Mouse (Mus musculus): ENCODE results near the gene Ncoa1. TPM values are rescaled to one million over a fixed set of nuclear protein-coding genes. Genes with fewer than 3 reads are reported as not detected.
"Not testable (repeated sequence)": the region's sequence is repeated elsewhere in the genome, so short reads cannot be mapped to it uniquely, and the experiment has no call there.

The Ncoa1 gene
- polyA plus RNA-seq, 1 experiment from 2014 or later: 4.9 TPM

- Histone ChIP-seq H3K4me1 (ENCODE audit: control insufficient read depth, insufficient read depth, low read length) (no peaks in the 10 kb centered on the region), H3K9me3 (ENCODE audit: control insufficient read depth, low read length) (no peaks in the 10 kb centered on the region), H3K36me3 (ENCODE audit: control insufficient read depth, insufficient read depth, low read length) (no peaks in the 10 kb centered on the region), H3K27me3 (ENCODE audit: control insufficient read depth, insufficient read depth, low read length) (no peaks in the 10 kb centered on the region), H3K4me3 (ENCODE audit: low read depth, low read length) (no peak overlapping the region), H3K4me2 (no peak overlapping the region), H3K9ac (ENCODE audit: low read length) (no peak overlapping the region), H3K27ac (ENCODE audit: low read depth, low read length) (no peak overlapping the region)
- ATAC-seq (ENCODE audit: low FRiP score): no peak
- DNase-seq (ENCODE audit: low spot score, missing footprints): no peak
- 95% methylated on average over 2 of the region's 2 CpGs for WGBS
These were observed 16.0 kb downstream of the Ncoa1 start for GRCm38 (mm10) chr12:4460990-4461389.

- no peak overlapping the region for H3K9ac ChIP-seq (ENCODE audit: low read length)
- no peaks in the 10 kb centered on the region for H3K27me3 ChIP-seq (ENCODE audit: control insufficient read depth, insufficient read depth, low read length)
- DNase-seq (ENCODE audit: low spot score, missing footprints) (no peak), ATAC-seq (ENCODE audit: low FRiP score) (no peak)
- no peaks in the 10 kb centered on the region for H3K9me3 ChIP-seq (ENCODE audit: control insufficient read depth, low read length)
- no peak overlapping the region for H3K27ac ChIP-seq (ENCODE audit: low read depth, low read length)
- WGBS: 81% methylated on average over 10 of the region's 10 CpGs
- no peaks in the 10 kb centered on the region for H3K4me1 ChIP-seq (ENCODE audit: control insufficient read depth, insufficient read depth, low read length)
- H3K36me3 ChIP-seq (ENCODE audit: control insufficient read depth, insufficient read depth, low read length): no peaks in the 10 kb centered on the region
- no peak overlapping the region for H3K4me2 ChIP-seq
- H3K4me3 ChIP-seq (ENCODE audit: low read depth, low read length): no peak overlapping the region
These were observed 21.9 kb downstream of the Ncoa1 start for GRCm38 (mm10) chr12:4454956-4455565.

GRCm38 (mm10) chr12:4454248-4454647, 22.7 kb downstream of the Ncoa1 start:
- 89% methylated on average over 4 of the region's 4 CpGs for WGBS
- no peak overlapping the region for H3K9ac ChIP-seq (ENCODE audit: low read length)
- no peak for ATAC-seq (ENCODE audit: low FRiP score)

GRCm38 (mm10) chr12:4452233-4452632, 24.7 kb downstream of the Ncoa1 start:
- Histone ChIP-seq H3K4me3 (ENCODE audit: low read depth, low read length) (no peak overlapping the region), H3K9ac (ENCODE audit: low read length) (no peak overlapping the region), H3K27me3 (ENCODE audit: control insufficient read depth, insufficient read depth, low read length) (no peaks in the 10 kb centered on the region), H3K4me1 (ENCODE audit: control insufficient read depth, insufficient read depth, low read length) (no peaks in the 10 kb centered on the region), H3K4me2 (no peak overlapping the region), H3K9me3 (ENCODE audit: control insufficient read depth, low read length) (no peaks in the 10 kb centered on the region), H3K27ac (ENCODE audit: low read depth, low read length) (no peak overlapping the region), H3K36me3 (ENCODE audit: control insufficient read depth, insufficient read depth, low read length) (no peaks in the 10 kb centered on the region)
- DNase-seq (ENCODE audit: low spot score, missing footprints) (no peak), ATAC-seq (ENCODE audit: low FRiP score) (no peak)

More at GRCm38 (mm10) chr12:4454248-4454647, 22.7 kb downstream of the Ncoa1 start:
- no peaks in the 10 kb centered on the region for H3K27me3 ChIP-seq (ENCODE audit: control insufficient read depth, insufficient read depth, low read length)
- no peaks in the 10 kb centered on the region for H3K36me3 ChIP-seq (ENCODE audit: control insufficient read depth, insufficient read depth, low read length)
- H3K27ac ChIP-seq (ENCODE audit: low read depth, low read length): no peak overlapping the region
- H3K4me2 ChIP-seq: no peak overlapping the region
- H3K9me3 ChIP-seq (ENCODE audit: control insufficient read depth, low read length): no peaks in the 10 kb centered on the region
- H3K4me1 ChIP-seq (ENCODE audit: control insufficient read depth, insufficient read depth, low read length): no peaks in the 10 kb centered on the region
- no peak for DNase-seq (ENCODE audit: low spot score, missing footprints)
- no peak overlapping the region for H3K4me3 ChIP-seq (ENCODE audit: low read depth, low read length)

GRCm38 (mm10) chr12:4450485-4450884, 26.5 kb downstream of the Ncoa1 start:
- ATAC-seq (ENCODE audit: low FRiP score); DNase-seq (ENCODE audit: low spot score, missing footprints); H3K4me2 ChIP-seq; H3K9ac ChIP-seq (ENCODE audit: low read length); H3K36me3 ChIP-seq (ENCODE audit: control insufficient read depth, insufficient read depth, low read length); H3K9me3 ChIP-seq (ENCODE audit: control insufficient read depth, low read length); H3K27ac ChIP-seq (ENCODE audit: low read depth, low read length); H3K4me3 ChIP-seq (ENCODE audit: low read depth, low read length); H3K27me3 ChIP-seq (ENCODE audit: control insufficient read depth, insufficient read depth, low read length); H3K4me1 ChIP-seq (ENCODE audit: control insufficient read depth, insufficient read depth, low read length): not testable (repeated sequence)

GRCm38 (mm10) chr12:4448076-4448589, 28.8 kb downstream of the Ncoa1 start:
- no peak overlapping the region for H3K27ac ChIP-seq (ENCODE audit: low read depth, low read length)
- H3K4me1 ChIP-seq (ENCODE audit: control insufficient read depth, insufficient read depth, low read length): no peaks in the 10 kb centered on the region
- H3K9ac ChIP-seq (ENCODE audit: low read length): no peak overlapping the region
- DNase-seq (ENCODE audit: low spot score, missing footprints): no peak
- no peak overlapping the region for H3K4me2 ChIP-seq
- ATAC-seq (ENCODE audit: low FRiP score): no peak
- H3K4me3 ChIP-seq (ENCODE audit: low read depth, low read length): no peak overlapping the region
- H3K36me3 ChIP-seq (ENCODE audit: control insufficient read depth, insufficient read depth, low read length): no peaks in the 10 kb centered on the region
- WGBS: 89% methylated on average over 4 of the region's 4 CpGs
- H3K27me3 ChIP-seq (ENCODE audit: control insufficient read depth, insufficient read depth, low read length): no peaks in the 10 kb centered on the region
- H3K9me3 ChIP-seq (ENCODE audit: control insufficient read depth, low read length): no peaks in the 10 kb centered on the region

- Histone ChIP-seq H3K27ac (ENCODE audit: low read depth, low read length) (no peak overlapping the region), H3K27me3 (ENCODE audit: control insufficient read depth, insufficient read depth, low read length) (no peaks in the 10 kb centered on the region), H3K4me2 (no peak overlapping the region), H3K9ac (ENCODE audit: low read length) (no peak overlapping the region), H3K36me3 (ENCODE audit: control insufficient read depth, insufficient read depth, low read length) (no peaks in the 10 kb centered on the region), H3K9me3 (ENCODE audit: control insufficient read depth, low read length) (no peaks in the 10 kb centered on the region), H3K4me3 (ENCODE audit: low read depth, low read length) (no peak overlapping the region), H3K4me1 (ENCODE audit: control insufficient read depth, insufficient read depth, low read length) (no peaks in the 10 kb centered on the region)
- ATAC-seq (ENCODE audit: low FRiP score): no peak
- no peak for DNase-seq (ENCODE audit: low spot score, missing footprints)
- 87% methylated on average over 5 of the region's 5 CpGs for WGBS
These were observed 32.0 kb downstream of the Ncoa1 start for GRCm38 (mm10) chr12:4444946-4445345.

- no peaks in the 10 kb centered on the region for H3K27me3 ChIP-seq (ENCODE audit: control insufficient read depth, insufficient read depth, low read length)
- H3K4me2 ChIP-seq: no peak overlapping the region
- no peak overlapping the region for H3K27ac ChIP-seq (ENCODE audit: low read depth, low read length)
- ATAC-seq (ENCODE audit: low FRiP score) (no peak), DNase-seq (ENCODE audit: low spot score, missing footprints) (no peak)
- H3K4me1 ChIP-seq (ENCODE audit: control insufficient read depth, insufficient read depth, low read length): no peaks in the 10 kb centered on the region
- 78% methylated on average over 3 of the region's 3 CpGs for WGBS
- no peaks in the 10 kb centered on the region for H3K9me3 ChIP-seq (ENCODE audit: control insufficient read depth, low read length)
- no peak overlapping the region for H3K4me3 ChIP-seq (ENCODE audit: low read depth, low read length)
- H3K9ac ChIP-seq (ENCODE audit: low read length): no peak overlapping the region
- H3K36me3 ChIP-seq (ENCODE audit: control insufficient read depth, insufficient read depth, low read length): no peaks in the 10 kb centered on the region
These were observed 35.5 kb downstream of the Ncoa1 start for GRCm38 (mm10) chr12:4441451-4441850.

GRCm38 (mm10) chr12:4436198-4436597, 40.8 kb downstream of the Ncoa1 start:
- Histone ChIP-seq H3K4me3 (ENCODE audit: low read depth, low read length) (no peak overlapping the region), H3K27ac (ENCODE audit: low read depth, low read length) (no peak overlapping the region), H3K4me2 (no peak overlapping the region), H3K9me3 (ENCODE audit: control insufficient read depth, low read length) (no peaks in the 10 kb centered on the region), H3K36me3 (ENCODE audit: control insufficient read depth, insufficient read depth, low read length) (no peaks in the 10 kb centered on the region), H3K27me3 (ENCODE audit: control insufficient read depth, insufficient read depth, low read length) (no peaks in the 10 kb centered on the region), H3K9ac (ENCODE audit: low read length) (no peak overlapping the region), H3K4me1 (ENCODE audit: control insufficient read depth, insufficient read depth, low read length) (no peaks in the 10 kb centered on the region)
- WGBS: 89% methylated on average over 5 of the region's 5 CpGs
- DNase-seq (ENCODE audit: low spot score, missing footprints): no peak
- no peak for ATAC-seq (ENCODE audit: low FRiP score)
